Mouse (Mus musculus) heart, adult 2 months (tissue): ENCODE data around the gene Ehd1. TPM values are rescaled to one million over a fixed set of nuclear protein-coding genes. Genes with fewer than 3 reads are reported as not detected.

Source experiments
- DNase-seq, 2 experiments: peaks; one replicate each; pipeline ENCODE4 v3.0.0; 2021
- H3K27ac ChIP-seq: fragments of 200-600 bp; 2 replicates; pipeline ENCODE4 v1.8.1; 2022
- H3K27me3 ChIP-seq: fragments of 200-500 bp; 2 replicates; pipeline ENCODE4 v1.6.1; 2012; ENCODE audit warnings: mild to moderate bottlenecking, low read length, inconsistent platforms, mixed read lengths; ENCODE audit not compliant: control insufficient read depth, insufficient read depth
- H3K36me3 ChIP-seq: fragments of 200-500 bp; 2 replicates; pipeline ENCODE4 v1.6.1; 2012; ENCODE audit warnings: low read length, inconsistent platforms; ENCODE audit not compliant: control insufficient read depth, insufficient read depth
- H3K4me1 ChIP-seq: fragments of 200-500 bp; 2 replicates; pipeline ENCODE4 v1.6.1; 2011; ENCODE audit warnings: low read length; ENCODE audit not compliant: control insufficient read depth, insufficient read depth
- H3K4me3 ChIP-seq: fragments of 200-600 bp; 2 replicates; pipeline ENCODE4 v1.8.1; 2022
- H3K79me2 ChIP-seq: fragments of 200-500 bp; replicated peaks from 2 replicates; pipeline ENCODE4 v1.6.1; 2012; ENCODE audit warnings: mild to moderate bottlenecking, inconsistent platforms, low read length, moderate library complexity, mixed read lengths; ENCODE audit not compliant: control insufficient read depth, insufficient read depth
- H3K9ac ChIP-seq: fragments of 200-500 bp; 2 replicates; pipeline ENCODE4 v1.6.1; 2012; ENCODE audit warnings: low read depth, mild to moderate bottlenecking, control low read depth, inconsistent platforms, low read length, mixed read lengths
- CTCF ChIP-seq: fragments of 200-600 bp; IDR thresholded peaks from 2 replicates; pipeline ENCODE4 v1.8.1; 2022; ENCODE audit warnings: antibody characterized with exemption, mild to moderate bottlenecking, moderate library complexity
- EP300 ChIP-seq: fragments of 200-500 bp; IDR thresholded peaks from 2 replicates; pipeline ENCODE4 v1.6.1; 2011; ENCODE audit warnings: low read depth, low read length, control low read depth; ENCODE audit not compliant: insufficient read depth
- POLR2A ChIP-seq: fragments of 200-500 bp; IDR thresholded peaks from 2 replicates; pipeline ENCODE4 v1.6.1; 2011; ENCODE audit warnings: mild to moderate bottlenecking, low read depth, low read length, control low read depth; ENCODE audit not compliant: insufficient read depth
- WGBS: fragments of 180-500 bp; shearing (Covaris S2); methylation state at CpG from one replicate; pipeline ENCODE4 v1.1.7; 2018; 5-methylcytosine and 5-hydroxymethylcytosine counted together
- intact Hi-C: fragments of 180-260 bp; cut with DNase I; formaldehyde crosslinking; loops from one replicate; pipeline ENCODE4 v1.15.1; 2025
- long read RNA-seq: library from polyadenylated mRNA; stranded (forward); transcript quantifications from one replicate; pipeline ENCODE4 v2.0.0, GENCODE M21; 2021
- polyA plus RNA-seq: library from polyadenylated mRNA; depleted of rRNA; stranded (reverse); fragments of >200 nt; gene quantifications from 2 replicates; pipeline ENCODE4 v1.2.3, GENCODE M21; 2012; rRNA removed
- total RNA-seq, 2 experiments: library from RNA; stranded (reverse); gene quantifications; 2 replicates each; pipeline ENCODE4 v1.2.3; 2021

Gene Ehd1
- total RNA-seq: 100 to 1,000 TPM in 1 of 2 experiments, 10 to 100 TPM in 1; 98.0 to 120 TPM
- 111 and 142 TPM in 2 replicates for polyA plus RNA-seq
- long read RNA-seq, transcript Ehd1-201 (5 exons, 3,353 nt): major isoform, 134 of 147 reads
- long read RNA-seq, partial matches to known transcripts: 9 of 147 reads
- long read RNA-seq, other reads (novel, unspliced or antisense): 4 of 147 reads

GRCm38 (mm10) chr19:6276426-6277421 lies at the start of gene Ehd1:
Gene Ehd1 (plus strand): TSS chr19:6276725.
- Histone ChIP-seq H3K36me3 (peaks cover 16% of the 10 kb centered on the region), H3K79me2 (peaks cover 3% of the 10 kb centered on the region), H3K27ac (peak within 1 kb of the TSS; percentile 98), H3K27me3 (no peaks in the 10 kb centered on the region), H3K4me1 (peaks cover 28% of the 10 kb centered on the region), H3K9ac (peak within 1 kb of the TSS; percentile 98), H3K4me3 (peak within 1 kb of the TSS; percentile 92)
- WGBS: 1% methylated on average over 106 of the region's 106 CpGs
- DNase-seq: peak; percentile 99
- intact Hi-C loops: loop anchor here (1.0 kb wide), 1 partner anchor 26 kb away; no protein-coding TSS in a partner anchor
- TF ChIP-seq POLR2A (peak; percentile 79), EP300 (peak; percentile 72; the same call in 1 of the 2 replicates), CTCF (peak; percentile 94)

DNA sequence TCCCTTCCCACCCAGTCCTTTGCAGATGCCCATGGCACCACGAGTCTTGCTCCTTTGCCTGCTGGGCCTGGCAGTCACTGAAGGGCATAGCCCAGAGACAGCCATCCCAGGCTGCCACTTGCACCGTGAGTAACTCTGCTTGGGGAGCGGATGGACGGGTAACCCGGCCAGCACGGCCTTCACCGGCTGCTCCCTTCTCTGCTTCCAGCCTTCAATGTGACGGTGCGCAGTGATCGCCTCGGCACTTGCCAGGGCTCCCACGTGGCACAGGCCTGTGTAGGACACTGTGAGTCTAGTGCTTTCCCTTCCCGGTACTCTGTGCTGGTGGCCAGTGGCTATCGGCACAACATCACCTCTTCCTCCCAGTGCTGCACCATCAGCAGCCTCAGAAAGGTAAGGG lies 49.8 kb upstream of the Ehd1 start:
- DNase-seq: no peak
- no peak overlapping the region for H3K4me3 ChIP-seq

GRCm38 (mm10) chr19:6227864-6228263 lies 48.7 kb upstream of the Ehd1 start:
- WGBS: 78% methylated on average over 4 of the region's 4 CpGs
- H3K4me1 ChIP-seq: no peaks in the 10 kb centered on the region
- H3K36me3 ChIP-seq: no peaks in the 10 kb centered on the region

More for the DNA sequence above, 49.8 kb upstream of the Ehd1 start:
- no peak overlapping the region for H3K9ac ChIP-seq
- no peaks in the 10 kb centered on the region for H3K27me3 ChIP-seq
- no peaks in the 10 kb centered on the region for H3K36me3 ChIP-seq
- intact Hi-C loops: no loop called here
- TF ChIP-seq POLR2A: no peak
- no peak for TF ChIP-seq CTCF
- TF ChIP-seq EP300: no peak
- WGBS: 91% methylated on average over 14 of the region's 14 CpGs
- H3K27ac ChIP-seq: no peak overlapping the region
- H3K4me1 ChIP-seq: no peaks in the 10 kb centered on the region
- H3K79me2 ChIP-seq: no peaks in the 10 kb centered on the region

GRCm38 (mm10) chr19:6230411-6230810 lies 46.1 kb upstream of the Ehd1 start:
- Histone ChIP-seq H3K27ac (no peak overlapping the region), H3K4me1 (no peaks in the 10 kb centered on the region; the same call in 1 of the 2 replicates), H3K9ac (no peak overlapping the region), H3K4me3 (no peak overlapping the region), H3K79me2 (no peaks in the 10 kb centered on the region), H3K36me3 (no peaks in the 10 kb centered on the region), H3K27me3 (no peaks in the 10 kb centered on the region)
- no peak for TF ChIP-seq POLR2A
- TF ChIP-seq EP300: no peak
- TF ChIP-seq CTCF: no peak
- peak; percentile 32 to 45 for DNase-seq
- intact Hi-C loops: no loop called here
- 80% methylated on average over 4 of the region's 4 CpGs for WGBS

More at GRCm38 (mm10) chr19:6227864-6228263, 48.7 kb upstream of the Ehd1 start:
- intact Hi-C loops: no loop called here
- Histone ChIP-seq H3K27me3 (no peaks in the 10 kb centered on the region), H3K9ac (no peak overlapping the region), H3K27ac (no peak overlapping the region), H3K79me2 (no peaks in the 10 kb centered on the region), H3K4me3 (no peak overlapping the region)
- no peak for DNase-seq
- no peak for TF ChIP-seq POLR2A
- TF ChIP-seq EP300: no peak
- no peak for TF ChIP-seq CTCF

GRCm38 (mm10) chr19:6231036-6231435 lies 45.5 kb upstream of the Ehd1 start:
- H3K36me3 ChIP-seq: no peaks in the 10 kb centered on the region
- intact Hi-C loops: no loop called here

More at GRCm38 (mm10) chr19:6231036-6231435, 45.5 kb upstream of the Ehd1 start:
- Histone ChIP-seq H3K27me3 (no peaks in the 10 kb centered on the region), H3K4me1 (no peaks in the 10 kb centered on the region; the same call in 1 of the 2 replicates), H3K4me3 (no peak overlapping the region), H3K79me2 (no peaks in the 10 kb centered on the region), H3K27ac (no peak overlapping the region), H3K9ac (no peak overlapping the region)
- TF ChIP-seq CTCF (no peak), POLR2A (no peak), EP300 (no peak)
- 62% methylated on average over 2 of the region's 2 CpGs for WGBS
- no peak for DNase-seq
